In the genomic region with DNA sequence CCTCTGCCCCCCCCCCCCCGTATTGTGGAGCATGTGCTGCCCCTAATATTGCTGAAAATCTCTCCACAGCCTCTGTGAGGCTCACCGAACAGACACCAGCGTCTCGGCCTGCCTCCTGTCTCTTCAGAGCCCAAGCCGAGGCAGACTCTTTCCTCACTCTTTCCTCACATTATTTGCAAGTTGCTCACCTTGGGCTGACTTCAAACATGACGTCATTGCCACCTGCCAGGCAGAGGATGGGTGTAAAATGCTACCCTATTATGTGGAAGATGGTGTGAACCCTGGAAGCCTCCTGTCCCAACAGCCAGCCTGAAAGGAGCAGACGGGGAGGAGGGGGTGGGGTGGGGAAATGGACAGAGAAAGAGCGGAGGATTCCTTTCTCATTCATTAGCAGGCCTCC, we compare ENCODE assay signal across 9 mouse cellular contexts.
DNase-seq lines count a peak whose midpoint lies in the region; ATAC-seq and TF ChIP-seq lines count a peak whose summit lies in the region.
"Had no signal": no experiment of that assay in that cellular context is flagged by ENCODE, and none has a peak within 500 bp of the region (broad histone marks: within the 10 kb centered on the region; RNA-seq: fewer than 3 reads in every experiment).

No protein-coding gene starts in this region.

- H3K4me2 ChIP-seq in lung, embryonic 14.5 days: peak overlapping the region; percentile 55
- peak overlapping the region; percentile 58 for H3K4me2 ChIP-seq in embryonic facial prominence, embryonic 14.5 days (ENCODE audit: low read depth, low read length)
- H3K4me2 ChIP-seq in neural tube, embryonic 15.5 days: peak overlapping the region; percentile 55

- peak overlapping the region; percentile 10; the same call in 1 of the 2 replicates for H3K4me3 ChIP-seq in lung, embryonic 14.5 days (ENCODE audit: low read depth, low read length)
- peak overlapping the region; percentile 25 for H3K4me3 ChIP-seq in embryonic facial prominence, embryonic 14.5 days (ENCODE audit: low read depth, low read length)
- peak overlapping the region; percentile 28 for H3K4me3 ChIP-seq in neural tube, embryonic 15.5 days (replicated peaks)

- H3K27me3 ChIP-seq in lung, embryonic 14.5 days (ENCODE audit: insufficient read depth, low read length): no peaks in the 10 kb centered on the region
- no peaks in the 10 kb centered on the region for H3K27me3 ChIP-seq in embryonic facial prominence, embryonic 14.5 days (replicated peaks; ENCODE audit: control insufficient read depth, insufficient read depth, low read length)
- H3K27me3 ChIP-seq in neural tube, embryonic 15.5 days (replicated peaks): no peaks in the 10 kb centered on the region

- H3K9ac ChIP-seq in lung, embryonic 14.5 days: no peak overlapping the region; the same call in 1 of the 2 replicates
- H3K9ac ChIP-seq in embryonic facial prominence, embryonic 14.5 days (ENCODE audit: low read depth, low read length): peak overlapping the region; percentile 46
- peak overlapping the region; percentile 40; the same call in 1 of the 2 replicates for H3K9ac ChIP-seq in neural tube, embryonic 15.5 days (replicated peaks)

- H3K4me1 ChIP-seq in lung, embryonic 14.5 days (ENCODE audit: insufficient read depth): no peaks in the 10 kb centered on the region
- H3K4me1 ChIP-seq in embryonic facial prominence, embryonic 14.5 days (ENCODE audit: control insufficient read depth, insufficient read depth, low read length): peaks cover 7% of the 10 kb centered on the region; the same call in 1 of the 2 replicates
- H3K4me1 ChIP-seq in neural tube, embryonic 15.5 days: peaks cover 29% of the 10 kb centered on the region

- peak; percentile 41 for DNase-seq in lung, embryonic 14.5 days
- no peak for DNase-seq in lung, postnatal 25 days (ENCODE audit: low spot score)
- peak; percentile 38 for DNase-seq in embryonic facial prominence, embryonic 14.5 days (ENCODE audit: low spot score)
- peak; percentile 33 to 40 for DNase-seq in layer of hippocampus, postnatal 14 days (ENCODE audit: low spot score in 2 of 2)
- DNase-seq in thymus, postnatal 14 days: no peak
- DNase-seq in spleen, adult 12 weeks (ENCODE audit: low spot score): no peak
- DNase-seq in thymus, adult 18-20 months: no peak

- H3K27ac ChIP-seq in lung, embryonic 14.5 days (ENCODE audit: low read depth): no peak overlapping the region; the same call in 1 of the 2 replicates
- H3K27ac ChIP-seq in embryonic facial prominence, embryonic 14.5 days (replicated peaks; ENCODE audit: low read depth, low read length): peak overlapping the region; percentile 68; the same call in 1 of the 2 replicates
- H3K27ac ChIP-seq in neural tube, embryonic 15.5 days (replicated peaks): peak overlapping the region; percentile 91
- H3K27ac ChIP-seq: macrophage had no signal

- WGBS in lung, embryonic 14.5 days: 2% methylated on average over 8 of the region's 8 CpGs
- WGBS in embryonic facial prominence, embryonic 14.5 days: 3% methylated on average over 7 of the region's 8 CpGs
- WGBS in neural tube, embryonic 15.5 days: 2% methylated on average over 7 of the region's 8 CpGs

- no peaks in the 10 kb centered on the region for H3K36me3 ChIP-seq in lung, embryonic 14.5 days (ENCODE audit: insufficient read depth)
- H3K36me3 ChIP-seq in embryonic facial prominence, embryonic 14.5 days (ENCODE audit: control insufficient read depth, insufficient read depth, low read length): no peaks in the 10 kb centered on the region
- H3K36me3 ChIP-seq in neural tube, embryonic 15.5 days: no peaks in the 10 kb centered on the region

- no peak for TF ChIP-seq CTCF in lung, embryonic 14.5 days (IDR thresholded peaks at IDR 0.05; ENCODE audit: low read depth)

- ATAC-seq in lung, embryonic 14.5 days (ENCODE audit: insufficient read depth): peak; percentile 51; the same call in 1 of the 2 replicates
- peak; percentile 77 for ATAC-seq in embryonic facial prominence, embryonic 14.5 days (ENCODE audit: low read depth)
- peak; percentile 87 for ATAC-seq in neural tube, embryonic 15.5 days (ENCODE audit: low FRiP score)

- no peaks in the 10 kb centered on the region for H3K9me3 ChIP-seq in lung, embryonic 14.5 days (ENCODE audit: low read depth, low read length)
- no peaks in the 10 kb centered on the region for H3K9me3 ChIP-seq in embryonic facial prominence, embryonic 14.5 days (ENCODE audit: control insufficient read depth, low read length)
- 0 out of 2 replicates have a peak, but pooled peaks cover under 1% of the 10 kb centered on the region for H3K9me3 ChIP-seq in neural tube, embryonic 15.5 days (replicated peaks)

Comparison
In these comparisons a context has a peak if more than half of its experiments do, and no peak if none do; other contexts are left out.
1. DNase-seq: peak in lung, embryonic 14.5 days (single experiment), embryonic facial prominence, embryonic 14.5 days (single experiment) and layer of hippocampus, postnatal 14 days (2 of 2); none in lung, postnatal 25 days (single experiment), thymus, postnatal 14 days (single experiment), spleen, adult 12 weeks (single experiment) and thymus, adult 18-20 months (0 of 2).
2. Peak in every context shown above with its lines, with median percentiles within 50 percentile points of each other: ATAC-seq, H3K4me2 ChIP-seq and H3K4me3 ChIP-seq.